Mouse (Mus musculus): Measurements from ENCODE around the gene Map2k2. TPM values are rescaled to one million over a fixed set of nuclear protein-coding genes. Genes with fewer than 3 reads are reported as not detected.

Map2k2 gene
- polyA plus RNA-seq, 1 experiment from 2014 or later = 210 TPM

DNA sequence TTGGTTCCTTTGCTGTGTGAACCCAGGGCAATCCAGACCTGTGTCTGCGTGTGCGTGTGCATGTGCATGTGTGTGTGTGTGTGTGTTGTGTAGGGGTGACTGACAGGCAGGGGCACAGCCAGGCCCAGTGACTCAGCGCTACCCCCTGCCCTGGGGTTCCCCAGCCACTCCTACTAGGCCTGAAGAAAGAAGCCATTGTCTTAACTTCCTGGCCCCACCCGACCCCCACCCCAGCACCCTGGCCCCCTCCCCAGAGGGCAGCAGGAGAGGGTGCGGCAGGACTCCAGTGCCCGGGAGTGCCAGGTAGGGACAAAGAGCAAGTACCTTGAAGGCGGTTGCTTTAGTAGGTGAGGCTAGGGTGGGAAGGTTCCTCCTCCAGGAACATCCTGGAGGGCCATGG, 40.1 kb downstream of the Map2k2 start:
- Histone ChIP-seq H3K36me3 (ENCODE audit: control insufficient read depth, insufficient read depth, low read length) (peaks cover 42% of the 10 kb centered on the region), H3K27me3 (ENCODE audit: control insufficient read depth, insufficient read depth, low read length) (no peaks in the 10 kb centered on the region), H3K4me1 (ENCODE audit: control insufficient read depth, insufficient read depth, low read length) (peaks cover 8% of the 10 kb centered on the region), H3K4me3 (ENCODE audit: low read depth, low read length) (no peak overlapping the region), H3K4me2 (no peak overlapping the region), H3K27ac (ENCODE audit: low read depth, low read length) (no peak overlapping the region), H3K9me3 (ENCODE audit: control insufficient read depth, low read length) (no peaks in the 10 kb centered on the region), H3K9ac (ENCODE audit: low read length) (no peak overlapping the region)
- DNase-seq (ENCODE audit: low spot score, missing footprints) (no peak), ATAC-seq (ENCODE audit: low FRiP score) (no peak)
- WGBS = 90% methylated on average over 7 of the region's 7 CpGs

GRCm38 (mm10) chr10:81146296-81146695, 40.6 kb downstream of the Map2k2 start:
- ATAC-seq (ENCODE audit: low FRiP score) (no peak), DNase-seq (ENCODE audit: low spot score, missing footprints) (no peak)
- Histone ChIP-seq H3K27me3 (ENCODE audit: control insufficient read depth, insufficient read depth, low read length) (no peaks in the 10 kb centered on the region), H3K36me3 (ENCODE audit: control insufficient read depth, insufficient read depth, low read length) (peaks cover 42% of the 10 kb centered on the region), H3K4me2 (no peak overlapping the region), H3K4me3 (ENCODE audit: low read depth, low read length) (no peak overlapping the region), H3K9me3 (ENCODE audit: control insufficient read depth, low read length) (no peaks in the 10 kb centered on the region), H3K9ac (ENCODE audit: low read length) (no peak overlapping the region), H3K27ac (ENCODE audit: low read depth, low read length) (no peak overlapping the region), H3K4me1 (ENCODE audit: control insufficient read depth, insufficient read depth, low read length) (peaks cover 4% of the 10 kb centered on the region; the same call in 1 of the 2 replicates)
- WGBS = 86% methylated on average over 4 of the region's 4 CpGs

- 78% methylated on average over 6 of the region's 6 CpGs for WGBS
- Histone ChIP-seq H3K27ac (ENCODE audit: low read depth, low read length) (no peak overlapping the region), H3K36me3 (ENCODE audit: control insufficient read depth, insufficient read depth, low read length) (peaks cover 36% of the 10 kb centered on the region), H3K9ac (ENCODE audit: low read length) (no peak overlapping the region), H3K4me2 (no peak overlapping the region), H3K27me3 (ENCODE audit: control insufficient read depth, insufficient read depth, low read length) (no peaks in the 10 kb centered on the region), H3K4me1 (ENCODE audit: control insufficient read depth, insufficient read depth, low read length) (no peaks in the 10 kb centered on the region), H3K9me3 (ENCODE audit: control insufficient read depth, low read length) (no peaks in the 10 kb centered on the region), H3K4me3 (ENCODE audit: low read depth, low read length) (no peak overlapping the region)
- peak; percentile 84 for DNase-seq (ENCODE audit: low spot score, missing footprints)
- ATAC-seq (ENCODE audit: low FRiP score) = no peak
Measured at GRCm38 (mm10) chr10:81151261-81151660, 45.5 kb downstream of the Map2k2 start.

GRCm38 (mm10) chr10:81152609-81153008, 46.9 kb downstream of the Map2k2 start:
- Histone ChIP-seq H3K9me3 (ENCODE audit: control insufficient read depth, low read length) (no peaks in the 10 kb centered on the region), H3K27ac (ENCODE audit: low read depth, low read length) (no peak overlapping the region)

DNA sequence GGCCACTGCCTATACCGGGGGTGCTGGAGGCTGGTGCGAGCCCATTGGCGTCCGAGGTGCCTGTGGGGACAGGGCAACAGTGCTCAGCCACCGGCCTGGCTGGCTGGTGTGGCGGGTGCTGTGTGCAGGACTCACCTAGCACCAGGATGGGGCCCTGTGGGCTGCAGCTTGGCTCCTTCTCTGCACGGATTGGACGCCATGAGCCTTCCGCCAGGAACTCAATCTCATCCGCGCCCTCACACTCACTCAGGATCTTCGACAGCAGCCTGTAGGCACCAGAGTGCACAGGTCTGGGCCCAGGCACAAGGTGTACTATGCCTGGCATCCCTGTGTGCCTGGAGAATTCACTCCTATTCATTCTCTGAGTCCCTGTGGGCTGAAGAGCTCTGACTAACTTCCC, 48.6 kb downstream of the Map2k2 start:
- no peak overlapping the region for H3K9ac ChIP-seq (ENCODE audit: low read length)
- H3K36me3 ChIP-seq (ENCODE audit: control insufficient read depth, insufficient read depth, low read length) = peaks cover 33% of the 10 kb centered on the region
- no peaks in the 10 kb centered on the region for H3K27me3 ChIP-seq (ENCODE audit: control insufficient read depth, insufficient read depth, low read length)
- no peak overlapping the region for H3K27ac ChIP-seq (ENCODE audit: low read depth, low read length)
- DNase-seq (ENCODE audit: low spot score, missing footprints) (peak; percentile 76), ATAC-seq (ENCODE audit: low FRiP score) (no peak)
- H3K9me3 ChIP-seq (ENCODE audit: control insufficient read depth, low read length) = no peaks in the 10 kb centered on the region
- H3K4me3 ChIP-seq (ENCODE audit: low read depth, low read length) = no peak overlapping the region
- 91% methylated on average over 12 of the region's 12 CpGs for WGBS
- H3K4me2 ChIP-seq = no peak overlapping the region
- no peaks in the 10 kb centered on the region for H3K4me1 ChIP-seq (ENCODE audit: control insufficient read depth, insufficient read depth, low read length)

More at GRCm38 (mm10) chr10:81152609-81153008, 46.9 kb downstream of the Map2k2 start:
- H3K4me1 ChIP-seq (ENCODE audit: control insufficient read depth, insufficient read depth, low read length) = no peaks in the 10 kb centered on the region
- H3K27me3 ChIP-seq (ENCODE audit: control insufficient read depth, insufficient read depth, low read length) = no peaks in the 10 kb centered on the region
- H3K9ac ChIP-seq (ENCODE audit: low read length) = no peak overlapping the region
- no peak overlapping the region for H3K4me2 ChIP-seq
- DNase-seq (ENCODE audit: low spot score, missing footprints) (peak; percentile 84), ATAC-seq (ENCODE audit: low FRiP score) (no peak)
- no peak overlapping the region for H3K4me3 ChIP-seq (ENCODE audit: low read depth, low read length)
- WGBS = 84% methylated on average over 12 of the region's 12 CpGs
- peaks cover 44% of the 10 kb centered on the region for H3K36me3 ChIP-seq (ENCODE audit: control insufficient read depth, insufficient read depth, low read length)

DNA sequence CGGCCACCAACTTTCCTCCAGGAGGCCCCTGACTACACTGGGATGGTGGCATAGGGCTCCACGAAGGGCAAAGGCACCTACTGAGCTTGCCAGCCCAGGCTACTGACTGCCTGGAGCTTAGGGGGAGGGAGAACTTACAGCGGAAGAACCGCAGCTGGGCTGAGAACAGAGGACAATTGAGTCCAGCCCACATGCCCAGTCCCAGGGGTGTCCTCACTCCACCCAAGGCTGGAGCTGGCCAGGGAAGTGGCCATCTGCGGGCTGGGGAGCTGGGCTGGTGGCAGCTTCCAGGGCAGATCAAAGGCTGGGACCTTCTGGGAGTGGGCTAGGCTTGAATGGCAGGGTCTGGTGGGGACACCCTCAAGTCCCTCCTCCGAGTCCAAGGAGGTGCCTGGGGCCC, 49.0 kb downstream of the Map2k2 start:
- Histone ChIP-seq H3K36me3 (ENCODE audit: control insufficient read depth, insufficient read depth, low read length) (peaks cover 31% of the 10 kb centered on the region), H3K27me3 (ENCODE audit: control insufficient read depth, insufficient read depth, low read length) (no peaks in the 10 kb centered on the region), H3K4me1 (ENCODE audit: control insufficient read depth, insufficient read depth, low read length) (no peaks in the 10 kb centered on the region), H3K9ac (ENCODE audit: low read length) (no peak overlapping the region), H3K4me2 (no peak overlapping the region), H3K9me3 (ENCODE audit: control insufficient read depth, low read length) (no peaks in the 10 kb centered on the region), H3K27ac (ENCODE audit: low read depth, low read length) (no peak overlapping the region), H3K4me3 (ENCODE audit: low read depth, low read length) (no peak overlapping the region)
- DNase-seq (ENCODE audit: low spot score, missing footprints) (no peak), ATAC-seq (ENCODE audit: low FRiP score) (no peak)
- 89% methylated on average over 6 of the region's 6 CpGs for WGBS

DNA sequence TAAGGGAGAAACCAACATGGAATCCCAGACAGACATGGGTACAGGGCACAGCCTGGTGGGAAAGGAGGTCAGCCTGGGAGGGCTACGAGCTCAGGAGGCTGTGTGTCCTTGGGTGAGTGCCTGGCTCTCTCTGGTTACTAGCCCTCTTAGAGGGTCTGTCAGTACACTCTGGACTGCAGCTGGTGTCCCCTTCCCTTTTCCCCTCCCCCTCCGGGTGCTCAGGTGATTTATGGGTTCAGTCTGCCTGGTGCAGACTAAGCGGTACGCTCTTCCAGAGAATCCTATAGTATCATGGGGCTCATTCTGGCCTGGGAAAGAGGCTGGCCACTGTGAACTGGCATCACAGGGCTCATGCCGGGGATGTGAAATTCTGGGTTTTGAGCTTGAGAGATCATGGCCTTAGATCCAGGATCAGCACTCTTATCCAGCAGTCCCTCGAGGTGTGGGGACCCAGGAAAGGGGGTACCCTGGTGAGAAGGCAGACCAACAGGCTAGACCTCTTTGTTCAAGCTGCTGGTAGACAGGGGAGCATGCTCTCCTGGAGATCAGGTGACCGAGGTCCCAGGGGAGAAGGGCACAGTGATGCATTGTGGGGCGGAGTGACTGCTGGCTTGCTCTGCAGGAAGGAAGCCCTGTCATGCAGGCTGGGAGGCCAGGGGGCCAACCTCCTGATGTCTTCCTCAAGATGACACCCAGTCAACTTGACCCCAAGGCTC, 56.0 kb downstream of the Map2k2 start:
- WGBS = 91% methylated on average over 8 of the region's 8 CpGs
- H3K9me3 ChIP-seq (ENCODE audit: control insufficient read depth, low read length) = no peaks in the 10 kb centered on the region
- no peak overlapping the region for H3K9ac ChIP-seq (ENCODE audit: low read length)
- H3K27ac ChIP-seq (ENCODE audit: low read depth, low read length) = no peak overlapping the region
- no peaks in the 10 kb centered on the region for H3K27me3 ChIP-seq (ENCODE audit: control insufficient read depth, insufficient read depth, low read length)
- H3K4me3 ChIP-seq (ENCODE audit: low read depth, low read length) = no peak overlapping the region
- H3K4me2 ChIP-seq = no peak overlapping the region
- no peak for DNase-seq (ENCODE audit: low spot score, missing footprints)
- peaks cover 25% of the 10 kb centered on the region for H3K36me3 ChIP-seq (ENCODE audit: control insufficient read depth, insufficient read depth, low read length)
- no peak for ATAC-seq (ENCODE audit: low FRiP score)
- H3K4me1 ChIP-seq (ENCODE audit: control insufficient read depth, insufficient read depth, low read length) = peaks cover 5% of the 10 kb centered on the region

GRCm38 (mm10) chr10:81162318-81162652, 56.6 kb downstream of the Map2k2 start:
- Histone ChIP-seq H3K27ac (ENCODE audit: low read depth, low read length) (no peak overlapping the region), H3K4me2 (no peak overlapping the region), H3K9ac (ENCODE audit: low read length) (no peak overlapping the region), H3K4me1 (ENCODE audit: control insufficient read depth, insufficient read depth, low read length) (peaks cover 9% of the 10 kb centered on the region), H3K27me3 (ENCODE audit: control insufficient read depth, insufficient read depth, low read length) (no peaks in the 10 kb centered on the region), H3K9me3 (ENCODE audit: control insufficient read depth, low read length) (no peaks in the 10 kb centered on the region), H3K4me3 (ENCODE audit: low read depth, low read length) (no peak overlapping the region), H3K36me3 (ENCODE audit: control insufficient read depth, insufficient read depth, low read length) (peaks cover 20% of the 10 kb centered on the region)
- DNase-seq (ENCODE audit: low spot score, missing footprints) = peak; percentile 80
- ATAC-seq (ENCODE audit: low FRiP score) = peak; percentile 10; the same call in 1 of the 2 replicates
- 62% methylated on average over 2 of the region's 2 CpGs for WGBS

DNA sequence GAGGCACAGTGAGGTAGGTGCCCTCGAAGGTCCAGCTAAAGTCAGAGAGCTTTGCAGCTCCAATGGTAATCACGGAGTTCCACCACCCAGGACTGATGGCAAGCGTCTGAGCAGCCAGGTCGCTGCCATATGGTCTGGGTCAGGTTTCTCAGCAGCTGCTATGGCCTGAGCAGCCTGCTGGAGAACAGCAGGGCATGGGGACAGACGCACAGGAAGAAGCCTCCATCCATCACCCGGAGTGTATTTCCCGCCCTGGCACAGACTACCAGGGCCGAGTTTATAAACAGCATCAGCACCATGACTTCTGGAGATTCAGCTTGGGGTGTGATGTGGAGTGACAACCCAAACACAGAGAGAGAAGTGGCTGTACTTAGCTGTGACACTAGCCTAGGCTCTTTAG, 59.4 kb downstream of the Map2k2 start:
- Histone ChIP-seq H3K4me1 (ENCODE audit: control insufficient read depth, insufficient read depth, low read length) (peaks cover 14% of the 10 kb centered on the region), H3K9ac (ENCODE audit: low read length) (no peak overlapping the region), H3K27me3 (ENCODE audit: control insufficient read depth, insufficient read depth, low read length) (no peaks in the 10 kb centered on the region), H3K27ac (ENCODE audit: low read depth, low read length) (no peak overlapping the region), H3K4me2 (no peak overlapping the region), H3K4me3 (ENCODE audit: low read depth, low read length) (no peak overlapping the region), H3K9me3 (ENCODE audit: control insufficient read depth, low read length) (no peaks in the 10 kb centered on the region), H3K36me3 (ENCODE audit: control insufficient read depth, insufficient read depth, low read length) (peaks cover 13% of the 10 kb centered on the region)
- ATAC-seq (ENCODE audit: low FRiP score) (no peak), DNase-seq (ENCODE audit: low spot score, missing footprints) (no peak)
- 89% methylated on average over 8 of the region's 8 CpGs for WGBS

Measured in midbrain, embryonic 11.5 days (tissue).